Mouse (Mus musculus): ENCODE data around the gene Fam126a. TPM values are rescaled to one million over a fixed set of nuclear protein-coding genes. Genes with fewer than 3 reads are reported as not detected.

Fam126a gene
- polyA plus RNA-seq, 1 experiment from 2014 or later = 60.3 TPM

DNA sequence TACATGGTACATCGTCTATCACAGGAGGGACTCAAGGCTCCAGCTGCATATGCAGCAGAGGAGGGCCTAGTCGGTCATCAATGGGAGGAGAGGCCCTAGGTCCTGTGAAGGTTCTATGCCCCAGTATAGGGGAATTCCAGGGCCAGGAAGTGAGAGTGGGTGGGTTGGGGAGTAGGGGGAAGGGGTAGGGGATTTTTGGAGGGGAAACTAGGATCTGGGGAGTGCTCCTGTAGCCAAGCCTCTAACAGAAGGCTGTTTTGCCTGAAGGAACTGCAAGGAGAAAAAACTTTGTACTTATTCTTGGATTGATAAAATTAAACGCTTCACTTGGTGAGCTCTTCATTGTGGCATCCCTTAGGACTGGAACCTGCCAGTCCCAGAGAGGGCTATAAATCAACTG lies 30.5 kb upstream of the Fam126a start:
- Histone ChIP-seq H3K27ac (ENCODE audit: low read length) (no peak overlapping the region), H3K9me3 (replicated peaks; ENCODE audit: control insufficient read depth, low read length) (no peaks in the 10 kb centered on the region), H3K9ac (ENCODE audit: low read depth, low read length) (no peak overlapping the region), H3K4me3 (ENCODE audit: low read depth, low read length) (no peak overlapping the region), H3K36me3 (ENCODE audit: control insufficient read depth, insufficient read depth) (no peaks in the 10 kb centered on the region), H3K27me3 (ENCODE audit: control insufficient read depth, insufficient read depth, low read depth, low read length) (no peaks in the 10 kb centered on the region), H3K4me1 (ENCODE audit: control insufficient read depth, low read depth, low read length) (no peaks in the 10 kb centered on the region), H3K4me2 (ENCODE audit: low read depth, low read length) (no peak overlapping the region)
- no peak for ATAC-seq (ENCODE audit: low read depth)
- 47% methylated on average over 3 of the region's 3 CpGs for WGBS (ENCODE audit: insufficient replicate concordance)

DNA sequence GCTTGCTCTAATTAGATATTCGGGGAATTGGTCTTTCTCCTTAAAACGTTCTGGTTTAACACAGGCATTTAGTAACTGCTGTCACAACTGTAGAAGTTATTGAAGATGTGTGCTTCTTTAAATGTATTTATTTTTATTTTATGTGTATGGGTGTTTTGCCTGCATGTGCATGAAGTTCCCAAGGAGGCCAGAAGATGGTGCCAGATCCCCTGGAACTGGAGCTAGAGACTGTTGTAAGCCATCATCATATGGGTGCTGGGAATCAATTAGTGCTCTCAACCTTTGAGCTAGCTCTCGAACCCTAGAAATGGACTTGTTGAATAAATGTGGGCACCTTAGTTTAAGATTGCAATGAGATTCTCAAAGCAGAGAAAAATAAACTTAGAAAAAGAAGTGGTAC lies 27.1 kb upstream of the Fam126a start:
- no peaks in the 10 kb centered on the region for H3K4me1 ChIP-seq (ENCODE audit: control insufficient read depth, low read depth, low read length)
- WGBS (ENCODE audit: insufficient replicate concordance) = 54% methylated on average over 3 of the region's 3 CpGs
- H3K4me3 ChIP-seq (ENCODE audit: low read depth, low read length) = no peak overlapping the region
- H3K36me3 ChIP-seq (ENCODE audit: control insufficient read depth, insufficient read depth) = no peaks in the 10 kb centered on the region
- no peak for ATAC-seq (ENCODE audit: low read depth)
- H3K4me2 ChIP-seq (ENCODE audit: low read depth, low read length) = no peak overlapping the region
- H3K9ac ChIP-seq (ENCODE audit: low read depth, low read length) = no peak overlapping the region
- peaks cover 2% of the 10 kb centered on the region; the same call in 1 of the 2 replicates for H3K9me3 ChIP-seq (replicated peaks; ENCODE audit: control insufficient read depth, low read length)
- H3K27me3 ChIP-seq (ENCODE audit: control insufficient read depth, insufficient read depth, low read depth, low read length) = no peaks in the 10 kb centered on the region
- no peak overlapping the region for H3K27ac ChIP-seq (ENCODE audit: low read length)

DNA sequence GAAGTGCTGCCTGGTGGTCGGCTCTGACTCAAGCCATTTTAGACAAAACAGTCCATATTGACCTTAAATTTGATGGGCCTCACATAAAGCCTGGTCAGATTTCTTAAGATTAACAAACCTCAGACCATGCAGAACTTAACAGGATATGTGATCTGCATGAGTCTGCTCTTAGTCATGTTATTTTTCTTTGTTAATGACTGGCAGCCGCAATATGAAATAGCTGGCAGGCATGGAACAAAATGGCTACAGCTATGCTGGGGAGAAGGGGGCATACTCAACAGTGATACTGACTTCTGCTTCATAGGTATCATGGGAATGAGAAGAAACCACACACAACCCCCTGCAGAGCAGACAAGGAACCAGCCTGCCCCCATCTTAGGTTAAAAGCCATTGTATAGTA lies 26.4 kb upstream of the Fam126a start:
- Histone ChIP-seq H3K27me3 (ENCODE audit: control insufficient read depth, insufficient read depth, low read depth, low read length) (no peaks in the 10 kb centered on the region), H3K27ac (ENCODE audit: low read length) (no peak overlapping the region), H3K4me1 (ENCODE audit: control insufficient read depth, low read depth, low read length) (no peaks in the 10 kb centered on the region; the same call in 1 of the 2 replicates), H3K4me3 (ENCODE audit: low read depth, low read length) (no peak overlapping the region), H3K9ac (ENCODE audit: low read depth, low read length) (no peak overlapping the region), H3K9me3 (replicated peaks; ENCODE audit: control insufficient read depth, low read length) (peaks cover 2% of the 10 kb centered on the region; the same call in 1 of the 2 replicates), H3K4me2 (ENCODE audit: low read depth, low read length) (no peak overlapping the region), H3K36me3 (ENCODE audit: control insufficient read depth, insufficient read depth) (no peaks in the 10 kb centered on the region)
- ATAC-seq (ENCODE audit: low read depth) = no peak
- 67% methylated on average over 2 of the region's 2 CpGs for WGBS (ENCODE audit: insufficient replicate concordance)

DNA sequence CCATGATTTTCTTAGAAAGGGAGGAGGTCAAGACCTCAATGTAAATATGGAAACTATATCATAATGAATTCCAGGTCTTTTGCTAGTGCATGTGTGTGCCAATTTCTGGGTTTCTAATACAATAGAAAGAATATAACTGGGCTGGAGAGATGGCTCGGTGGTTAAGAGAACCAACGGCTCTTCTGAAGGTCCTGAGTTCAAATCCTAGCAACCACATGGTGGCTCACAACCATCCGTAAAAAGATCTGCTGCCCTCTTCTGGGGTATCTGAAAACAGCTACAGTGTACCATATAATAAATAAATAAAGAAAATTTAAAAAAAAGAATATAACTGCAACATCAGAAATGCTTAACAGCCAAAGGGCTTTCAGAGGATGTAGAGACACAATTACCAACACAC lies 23.9 kb upstream of the Fam126a start:
- ATAC-seq (ENCODE audit: low read depth) = no peak
- Histone ChIP-seq H3K27me3 (ENCODE audit: control insufficient read depth, insufficient read depth, low read depth, low read length) (no peaks in the 10 kb centered on the region), H3K36me3 (ENCODE audit: control insufficient read depth, insufficient read depth) (no peaks in the 10 kb centered on the region), H3K9ac (ENCODE audit: low read depth, low read length) (no peak overlapping the region), H3K4me2 (ENCODE audit: low read depth, low read length) (no peak overlapping the region), H3K4me3 (ENCODE audit: low read depth, low read length) (no peak overlapping the region), H3K9me3 (replicated peaks; ENCODE audit: control insufficient read depth, low read length) (peaks cover 2% of the 10 kb centered on the region; the same call in 1 of the 2 replicates), H3K27ac (ENCODE audit: low read length) (no peak overlapping the region), H3K4me1 (ENCODE audit: control insufficient read depth, low read depth, low read length) (no peaks in the 10 kb centered on the region; the same call in 1 of the 2 replicates)
- 68% methylated on average over 3 of the region's 3 CpGs for WGBS (ENCODE audit: insufficient replicate concordance)

DNA sequence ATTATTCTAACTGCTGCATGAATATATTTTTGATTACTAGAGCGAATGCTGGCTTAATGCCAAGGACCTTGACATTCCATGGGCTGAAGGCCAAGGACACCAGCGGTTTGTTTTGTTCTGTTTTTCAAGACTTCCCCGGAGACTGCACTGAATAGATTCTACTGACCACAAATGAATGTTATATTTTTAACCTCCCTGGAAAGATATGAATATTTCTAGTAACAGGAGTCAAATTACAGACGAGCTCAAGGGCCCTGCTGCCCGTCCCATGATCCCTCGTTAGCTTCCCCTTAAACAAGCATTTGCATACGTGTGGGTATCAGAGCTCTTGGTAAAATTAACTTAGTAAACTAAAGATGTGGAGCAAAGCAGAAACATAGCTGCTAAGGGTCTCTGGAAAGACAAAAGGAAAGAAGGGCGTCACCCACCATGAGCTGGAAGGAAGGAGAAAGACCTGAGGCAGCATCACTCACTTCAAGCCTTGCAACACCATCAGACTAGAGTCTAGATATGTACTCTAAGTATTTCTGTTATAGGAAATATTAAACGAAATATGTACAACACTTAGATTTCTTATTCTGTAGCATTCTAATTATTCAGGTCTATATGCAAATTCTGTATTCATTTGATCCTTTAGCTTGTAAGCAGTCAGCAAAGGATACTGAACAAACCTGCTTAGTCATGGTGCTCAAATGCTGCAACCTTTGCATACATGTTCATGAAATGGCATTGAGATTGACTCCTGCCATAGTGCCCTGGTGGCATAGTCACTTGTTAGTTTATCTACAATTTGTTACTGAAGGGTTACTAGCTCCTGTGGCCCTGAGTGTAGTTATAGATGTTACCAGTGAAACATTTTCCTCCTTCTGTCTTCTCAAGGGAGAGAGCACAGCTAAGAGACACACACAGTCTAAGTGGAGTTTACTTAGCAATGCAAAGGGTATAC lies 23.0 kb upstream of the Fam126a start:
- peaks cover 2% of the 10 kb centered on the region; the same call in 1 of the 2 replicates for H3K9me3 ChIP-seq (replicated peaks; ENCODE audit: control insufficient read depth, low read length)
- H3K9ac ChIP-seq (ENCODE audit: low read depth, low read length) = no peak overlapping the region
- no peak overlapping the region for H3K27ac ChIP-seq (ENCODE audit: low read length)
- no peak overlapping the region for H3K4me3 ChIP-seq (ENCODE audit: low read depth, low read length)
- H3K36me3 ChIP-seq (ENCODE audit: control insufficient read depth, insufficient read depth) = no peaks in the 10 kb centered on the region
- WGBS (ENCODE audit: insufficient replicate concordance) = 53% methylated on average over 9 of the region's 9 CpGs
- no peaks in the 10 kb centered on the region for H3K27me3 ChIP-seq (ENCODE audit: control insufficient read depth, insufficient read depth, low read depth, low read length)
- H3K4me1 ChIP-seq (ENCODE audit: control insufficient read depth, low read depth, low read length) = no peaks in the 10 kb centered on the region; the same call in 1 of the 2 replicates
- H3K4me2 ChIP-seq (ENCODE audit: low read depth, low read length) = no peak overlapping the region
- no peak for ATAC-seq (ENCODE audit: low read depth)

DNA sequence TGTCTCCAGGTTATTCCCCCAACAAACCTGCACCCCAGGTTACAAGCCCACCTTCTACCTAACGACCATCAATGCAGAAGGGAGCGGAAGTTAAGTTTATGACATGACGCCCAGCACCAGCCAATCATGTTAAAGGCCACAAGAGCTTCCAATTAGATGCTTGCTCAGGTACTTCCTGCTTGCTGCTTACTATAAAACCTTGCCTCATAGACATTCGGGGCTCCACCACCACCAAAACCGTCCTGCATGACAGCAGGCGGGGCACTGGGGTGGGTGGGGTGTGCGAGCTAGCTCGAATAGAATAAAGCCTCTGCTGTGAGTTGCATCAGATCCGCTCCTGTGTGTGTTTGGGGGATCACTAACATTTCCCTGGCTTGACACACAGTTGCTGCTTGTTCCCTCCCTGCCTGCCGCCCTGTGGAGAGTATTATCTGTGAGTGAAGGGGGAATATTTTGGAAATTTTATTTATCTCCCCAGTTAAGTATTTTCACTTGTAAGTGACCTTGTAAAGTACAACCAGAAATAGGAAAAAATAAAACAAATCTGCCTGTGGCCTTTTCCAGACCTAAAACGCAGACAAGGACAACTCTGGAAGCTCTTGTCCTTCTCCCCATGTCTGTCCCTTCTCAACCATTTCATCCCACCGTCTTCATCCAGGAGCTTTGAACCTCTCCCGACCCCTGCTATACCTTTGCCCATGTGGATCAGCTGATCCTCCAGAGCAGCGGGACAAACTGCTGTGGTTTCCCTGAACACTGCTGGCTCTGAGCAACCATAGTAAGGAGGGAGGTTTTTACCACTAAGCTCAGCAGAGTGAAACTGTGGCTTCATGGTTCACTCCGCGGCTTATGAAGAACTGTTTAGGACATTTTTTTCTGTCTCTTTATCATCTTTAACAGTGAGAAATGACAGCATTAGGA lies 21.5 kb upstream of the Fam126a start:
- H3K4me1 ChIP-seq (ENCODE audit: control insufficient read depth, low read depth, low read length) = no peaks in the 10 kb centered on the region; the same call in 1 of the 2 replicates
- no peak overlapping the region for H3K9ac ChIP-seq (ENCODE audit: low read depth, low read length)
- no peaks in the 10 kb centered on the region for H3K36me3 ChIP-seq (ENCODE audit: control insufficient read depth, insufficient read depth)
- no peak overlapping the region for H3K4me2 ChIP-seq (ENCODE audit: low read depth, low read length)
- 50% methylated on average over 16 of the region's 16 CpGs for WGBS (ENCODE audit: insufficient replicate concordance)
- no peak for ATAC-seq (ENCODE audit: low read depth)
- H3K9me3 ChIP-seq (replicated peaks; ENCODE audit: control insufficient read depth, low read length) = peaks cover 2% of the 10 kb centered on the region; the same call in 1 of the 2 replicates
- no peak overlapping the region for H3K4me3 ChIP-seq (ENCODE audit: low read depth, low read length)
- no peak overlapping the region for H3K27ac ChIP-seq (ENCODE audit: low read length)
- no peaks in the 10 kb centered on the region for H3K27me3 ChIP-seq (ENCODE audit: control insufficient read depth, insufficient read depth, low read depth, low read length)

DNA sequence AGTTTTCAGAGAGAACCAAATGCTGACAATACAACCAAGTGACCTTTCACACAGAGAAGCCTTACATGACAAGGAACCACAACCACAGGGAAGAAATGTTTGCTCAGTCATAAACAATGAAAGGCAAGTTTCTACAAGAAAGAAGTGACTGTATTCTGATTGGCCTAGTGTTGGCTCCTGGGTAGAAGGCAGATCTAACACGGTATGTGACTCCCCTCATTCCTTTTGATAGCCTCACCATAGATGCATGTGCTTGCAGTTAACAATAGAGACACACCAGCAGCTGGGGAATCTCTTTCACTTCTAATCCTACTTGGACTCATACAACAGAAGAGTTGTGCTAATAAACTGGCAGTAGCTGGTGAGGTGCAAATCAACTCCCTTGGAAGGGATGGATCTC lies 17.3 kb upstream of the Fam126a start:
- no peak overlapping the region for H3K9ac ChIP-seq (ENCODE audit: low read depth, low read length)
- no peak overlapping the region for H3K27ac ChIP-seq (ENCODE audit: low read length)
- no peak overlapping the region for H3K4me2 ChIP-seq (ENCODE audit: low read depth, low read length)
- no peaks in the 10 kb centered on the region for H3K9me3 ChIP-seq (replicated peaks; ENCODE audit: control insufficient read depth, low read length)
- H3K27me3 ChIP-seq (ENCODE audit: control insufficient read depth, insufficient read depth, low read depth, low read length) = no peaks in the 10 kb centered on the region
- 59% methylated on average over 1 of the region's 1 CpGs for WGBS (ENCODE audit: insufficient replicate concordance)
- no peak overlapping the region for H3K4me3 ChIP-seq (ENCODE audit: low read depth, low read length)
- no peaks in the 10 kb centered on the region for H3K36me3 ChIP-seq (ENCODE audit: control insufficient read depth, insufficient read depth)
- no peak for ATAC-seq (ENCODE audit: low read depth)
- peaks cover 4% of the 10 kb centered on the region for H3K4me1 ChIP-seq (ENCODE audit: control insufficient read depth, low read depth, low read length)

DNA sequence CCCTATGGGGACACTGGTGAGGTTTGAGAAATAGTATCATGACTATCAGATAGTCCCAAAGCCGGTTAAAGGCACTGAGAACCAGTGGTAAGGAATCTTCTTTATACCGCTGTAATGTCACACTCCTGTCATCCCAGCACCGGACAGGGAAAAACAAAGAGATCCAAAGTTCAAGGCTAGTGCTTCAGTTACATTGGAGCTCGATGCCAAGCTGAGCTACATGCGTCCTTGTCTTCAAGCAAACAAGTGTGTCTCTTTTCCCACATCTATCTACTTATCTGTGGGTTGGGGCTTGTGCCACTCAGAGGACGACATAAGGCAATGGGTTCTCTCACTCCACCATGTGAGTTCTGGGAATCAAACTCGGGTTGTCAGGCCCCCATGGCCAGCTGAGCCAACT lies 16.5 kb upstream of the Fam126a start:
- ATAC-seq (ENCODE audit: low read depth) = no peak
- H3K27ac ChIP-seq (ENCODE audit: low read length) = no peak overlapping the region
- no peak overlapping the region for H3K9ac ChIP-seq (ENCODE audit: low read depth, low read length)
- no peaks in the 10 kb centered on the region for H3K9me3 ChIP-seq (replicated peaks; ENCODE audit: control insufficient read depth, low read length)
- peaks cover 4% of the 10 kb centered on the region for H3K4me1 ChIP-seq (ENCODE audit: control insufficient read depth, low read depth, low read length)
- no peak overlapping the region for H3K4me2 ChIP-seq (ENCODE audit: low read depth, low read length)
- H3K27me3 ChIP-seq (ENCODE audit: control insufficient read depth, insufficient read depth, low read depth, low read length) = no peaks in the 10 kb centered on the region
- no peaks in the 10 kb centered on the region for H3K36me3 ChIP-seq (ENCODE audit: control insufficient read depth, insufficient read depth)
- 56% methylated on average over 7 of the region's 7 CpGs for WGBS (ENCODE audit: insufficient replicate concordance)
- no peak overlapping the region for H3K4me3 ChIP-seq (ENCODE audit: low read depth, low read length)

Data from liver, embryonic 16.5 days (tissue).